Mouse (Mus musculus): ENCODE data around the gene Asf1b. TPM values are rescaled to one million over a fixed set of nuclear protein-coding genes. Genes with fewer than 3 reads are reported as not detected.

The Asf1b gene
- polyA plus RNA-seq (2015; fragmentation: Nextera tagmentation; extraction: Ambion mirVana) = 55.0 and 57.3 TPM in 2 replicates

- H3K27ac ChIP-seq = no peak within 1 kb of the TSS
These were observed at the start of gene Asf1b, which contains the start of gene Gm10644 for GRCm38 (mm10) chr8:83955106-83955957. TSS of gene Asf1b (plus strand) at chr8:83955507. TSS of gene Gm10644 (minus strand) at chr8:83955205.

GRCm38 (mm10) chr8:83908583-83908982, 46.7 kb upstream of the Asf1b start:
- no peaks in the 10 kb centered on the region for H3K36me3 ChIP-seq
- H3K4me2 ChIP-seq = no peak overlapping the region
- H3K4me1 ChIP-seq = peaks cover 15% of the 10 kb centered on the region
- WGBS = 67% methylated on average over 6 of the region's 6 CpGs
- no peak overlapping the region for H3K27ac ChIP-seq
- H3K9me3 ChIP-seq = no peaks in the 10 kb centered on the region
- no peak overlapping the region for H3K4me3 ChIP-seq (replicated peaks)
- no peak for ATAC-seq (ENCODE audit: insufficient read depth, low FRiP score, low read depth)
- H3K27me3 ChIP-seq (replicated peaks) = no peaks in the 10 kb centered on the region
- H3K9ac ChIP-seq = no peak overlapping the region

More at GRCm38 (mm10) chr8:83955106-83955957, at the start of gene Asf1b, which contains the start of gene Gm10644:
- Histone ChIP-seq H3K27me3 (replicated peaks) (no peaks in the 10 kb centered on the region), H3K4me1 (peaks cover 12% of the 10 kb centered on the region), H3K9ac (peak within 1 kb of the TSS; percentile 53; the same call in 1 of the 2 replicates), H3K36me3 (no peaks in the 10 kb centered on the region), H3K4me3 (replicated peaks) (peak within 1 kb of the TSS; percentile 68), H3K9me3 (no peaks in the 10 kb centered on the region), H3K4me2 (peak within 1 kb of the TSS; percentile 91)
- ATAC-seq (ENCODE audit: insufficient read depth, low FRiP score, low read depth) = peak; percentile 99
- under 1% methylated on average over 75 of the region's 75 CpGs for WGBS

- no peaks in the 10 kb centered on the region for H3K9me3 ChIP-seq
- 48% methylated on average over 8 of the region's 8 CpGs for WGBS
- no peaks in the 10 kb centered on the region for H3K27me3 ChIP-seq (replicated peaks)
- H3K36me3 ChIP-seq = no peaks in the 10 kb centered on the region
- no peak overlapping the region for H3K4me3 ChIP-seq (replicated peaks)
- ATAC-seq (ENCODE audit: insufficient read depth, low FRiP score, low read depth) = peak; percentile 32; the same call in 1 of the 2 replicates
- H3K4me1 ChIP-seq = peaks cover 11% of the 10 kb centered on the region
- H3K9ac ChIP-seq = no peak overlapping the region
- no peak overlapping the region for H3K27ac ChIP-seq
- no peak overlapping the region for H3K4me2 ChIP-seq
These were observed 46.0 kb upstream of the Asf1b start for GRCm38 (mm10) chr8:83909311-83909710.

GRCm38 (mm10) chr8:83911809-83912731, 43.2 kb upstream of the Asf1b start:
- Histone ChIP-seq H3K4me1 (peaks cover 21% of the 10 kb centered on the region; the same call in 1 of the 2 replicates), H3K27ac (no peak overlapping the region), H3K27me3 (replicated peaks) (no peaks in the 10 kb centered on the region), H3K9ac (no peak overlapping the region), H3K4me3 (replicated peaks) (no peak overlapping the region), H3K36me3 (no peaks in the 10 kb centered on the region), H3K4me2 (no peak overlapping the region), H3K9me3 (no peaks in the 10 kb centered on the region)
- ATAC-seq (ENCODE audit: insufficient read depth, low FRiP score, low read depth) = no peak
- WGBS = 72% methylated on average over 5 of the region's 5 CpGs

GRCm38 (mm10) chr8:83914232-83914631, 41.1 kb upstream of the Asf1b start:
- Histone ChIP-seq H3K27ac (no peak overlapping the region), H3K27me3 (replicated peaks) (no peaks in the 10 kb centered on the region), H3K9ac (no peak overlapping the region), H3K36me3 (no peaks in the 10 kb centered on the region), H3K4me2 (no peak overlapping the region), H3K4me3 (replicated peaks) (no peak overlapping the region), H3K4me1 (peaks cover 13% of the 10 kb centered on the region; the same call in 1 of the 2 replicates), H3K9me3 (no peaks in the 10 kb centered on the region)
- ATAC-seq (ENCODE audit: insufficient read depth, low FRiP score, low read depth) = no peak
- WGBS = 78% methylated on average over 3 of the region's 3 CpGs

- Histone ChIP-seq H3K4me1 (peaks cover 10% of the 10 kb centered on the region; the same call in 1 of the 2 replicates), H3K9me3 (no peaks in the 10 kb centered on the region)
- 57% methylated on average over 5 of the region's 5 CpGs for WGBS
These were observed 40.4 kb upstream of the Asf1b start for GRCm38 (mm10) chr8:83914860-83915259.

GRCm38 (mm10) chr8:83916015-83916414, 39.3 kb upstream of the Asf1b start:
- Histone ChIP-seq H3K4me3 (replicated peaks) (no peak overlapping the region), H3K9me3 (no peaks in the 10 kb centered on the region), H3K4me2 (no peak overlapping the region), H3K27ac (no peak overlapping the region), H3K27me3 (replicated peaks) (no peaks in the 10 kb centered on the region), H3K36me3 (0 out of 2 replicates have a peak, but pooled peaks cover 3% of the 10 kb centered on the region), H3K4me1 (peaks cover 10% of the 10 kb centered on the region; the same call in 1 of the 2 replicates), H3K9ac (no peak overlapping the region)
- ATAC-seq (ENCODE audit: insufficient read depth, low FRiP score, low read depth) = no peak
- 72% methylated on average over 5 of the region's 5 CpGs for WGBS

More at GRCm38 (mm10) chr8:83914860-83915259, 40.4 kb upstream of the Asf1b start:
- Histone ChIP-seq H3K9ac (no peak overlapping the region), H3K27me3 (replicated peaks) (no peaks in the 10 kb centered on the region), H3K27ac (no peak overlapping the region), H3K4me3 (replicated peaks) (no peak overlapping the region), H3K36me3 (no peaks in the 10 kb centered on the region), H3K4me2 (no peak overlapping the region)
- ATAC-seq (ENCODE audit: insufficient read depth, low FRiP score, low read depth) = no peak

GRCm38 (mm10) chr8:83917566-83917965, 37.7 kb upstream of the Asf1b start:
- H3K36me3 ChIP-seq = 0 out of 2 replicates have a peak, but pooled peaks cover 5% of the 10 kb centered on the region
- no peak overlapping the region for H3K9ac ChIP-seq
- WGBS = 77% methylated on average over 6 of the region's 6 CpGs
- no peaks in the 10 kb centered on the region for H3K9me3 ChIP-seq
- ATAC-seq (ENCODE audit: insufficient read depth, low FRiP score, low read depth) = no peak
- no peak overlapping the region for H3K4me3 ChIP-seq (replicated peaks)
- H3K27me3 ChIP-seq (replicated peaks) = no peaks in the 10 kb centered on the region
- no peak overlapping the region for H3K4me2 ChIP-seq
- H3K27ac ChIP-seq = no peak overlapping the region
- H3K4me1 ChIP-seq = peaks cover 10% of the 10 kb centered on the region; the same call in 1 of the 2 replicates

- Histone ChIP-seq H3K4me2 (no peak overlapping the region), H3K9me3 (no peaks in the 10 kb centered on the region), H3K9ac (no peak overlapping the region), H3K36me3 (peaks cover 19% of the 10 kb centered on the region; the same call in 1 of the 2 replicates), H3K4me1 (no peaks in the 10 kb centered on the region), H3K27ac (no peak overlapping the region), H3K27me3 (replicated peaks) (no peaks in the 10 kb centered on the region), H3K4me3 (replicated peaks) (no peak overlapping the region)
- no peak; the same call in 1 of the 2 replicates for ATAC-seq (ENCODE audit: insufficient read depth, low FRiP score, low read depth)
- WGBS = 65% methylated on average over 3 of the region's 3 CpGs
These were observed 33.7 kb upstream of the Asf1b start for GRCm38 (mm10) chr8:83921558-83921957.

GRCm38 (mm10) chr8:83922727-83923126, 32.6 kb upstream of the Asf1b start:
- H3K4me1 ChIP-seq = no peaks in the 10 kb centered on the region

GRCm38 (mm10) chr8:83924585-83924984, 30.7 kb upstream of the Asf1b start:
- 83% methylated on average over 5 of the region's 5 CpGs for WGBS
- no peak for ATAC-seq (ENCODE audit: insufficient read depth, low FRiP score, low read depth)
- H3K36me3 ChIP-seq = peaks cover 24% of the 10 kb centered on the region; the same call in 1 of the 2 replicates

More at GRCm38 (mm10) chr8:83922727-83923126, 32.6 kb upstream of the Asf1b start:
- no peak for ATAC-seq (ENCODE audit: insufficient read depth, low FRiP score, low read depth)
- WGBS = 89% methylated on average over 8 of the region's 8 CpGs
- H3K27me3 ChIP-seq (replicated peaks) = no peaks in the 10 kb centered on the region
- no peak overlapping the region for H3K4me2 ChIP-seq
- H3K36me3 ChIP-seq = peaks cover 21% of the 10 kb centered on the region; the same call in 1 of the 2 replicates
- H3K9me3 ChIP-seq = no peaks in the 10 kb centered on the region
- H3K27ac ChIP-seq = no peak overlapping the region
- H3K4me3 ChIP-seq (replicated peaks) = no peak overlapping the region
- no peak overlapping the region for H3K9ac ChIP-seq

More at GRCm38 (mm10) chr8:83924585-83924984, 30.7 kb upstream of the Asf1b start:
- H3K27ac ChIP-seq = no peak overlapping the region
- H3K4me1 ChIP-seq = no peaks in the 10 kb centered on the region
- no peak overlapping the region for H3K9ac ChIP-seq
- H3K4me3 ChIP-seq (replicated peaks) = no peak overlapping the region
- H3K9me3 ChIP-seq = no peaks in the 10 kb centered on the region
- no peak overlapping the region for H3K4me2 ChIP-seq
- no peaks in the 10 kb centered on the region for H3K27me3 ChIP-seq (replicated peaks)
